Mouse (Mus musculus): ENCODE measurements around the gene Mpdu1. TPM values are rescaled to one million over a fixed set of nuclear protein-coding genes. Genes with fewer than 3 reads are reported as not detected.

Gene Mpdu1
- 39.0 TPM in 2 replicates for polyA plus RNA-seq (2014; fragmentation: Nextera tagmentation; extraction: Ambion mirVana)

DNA sequence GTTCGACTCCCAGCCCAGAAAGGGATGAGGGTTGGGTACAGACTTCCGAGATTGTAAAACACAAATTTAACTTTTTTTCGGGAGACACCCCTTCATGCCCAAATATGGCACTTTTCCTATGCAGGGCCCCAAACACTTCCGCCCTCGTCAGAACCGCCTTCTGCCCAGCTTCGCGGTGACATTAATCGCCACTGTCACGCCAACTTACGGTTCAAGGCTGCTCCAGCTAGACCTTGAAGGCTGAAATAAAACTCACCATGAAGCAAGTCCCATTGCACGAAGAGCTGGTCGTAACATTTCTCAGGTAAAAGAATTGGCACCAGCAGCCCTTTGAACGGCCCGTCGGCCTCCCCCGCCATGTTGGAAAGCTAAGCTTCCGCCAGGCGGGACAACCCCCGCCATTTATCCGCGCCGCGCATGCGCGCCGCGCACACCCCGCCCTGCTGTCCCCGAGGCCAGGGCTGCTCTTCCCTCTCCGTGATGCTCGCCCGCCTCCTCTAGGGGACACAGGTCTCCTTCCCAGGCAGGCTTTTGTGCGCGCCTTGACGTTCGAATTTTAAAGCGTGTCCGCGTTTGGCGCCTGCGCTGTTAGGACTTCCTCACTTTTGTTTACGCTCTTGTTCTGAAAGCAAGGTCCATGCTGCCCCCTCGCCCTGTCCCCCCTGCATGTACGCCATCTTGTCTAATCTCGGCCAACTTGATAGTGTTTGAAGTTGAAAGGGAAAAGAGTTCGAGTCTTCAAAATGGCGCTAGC is at the start of gene Mpdu1:
TSS of gene Mpdu1 (minus strand) at position 430 of the 754 bp plus-strand sequence.
- Histone ChIP-seq H3K4me3 (ENCODE audit: low read depth, low read length) (peak within 1 kb of the TSS; percentile 47), H3K4me1 (replicated peaks; ENCODE audit: control insufficient read depth, insufficient read depth, low read length) (peaks cover 10% of the 10 kb centered on the region; the same call in 1 of the 2 replicates), H3K27ac (ENCODE audit: low read depth, low read length) (peak within 1 kb of the TSS; percentile 96), H3K27me3 (ENCODE audit: control insufficient read depth, insufficient read depth, low read length) (no peaks in the 10 kb centered on the region), H3K4me2 (ENCODE audit: low read depth, low read length, severe bottlenecking) (peak within 1 kb of the TSS; percentile 52), H3K36me3 (ENCODE audit: control insufficient read depth, insufficient read depth, low read length) (peaks cover 18% of the 10 kb centered on the region), H3K9ac (ENCODE audit: low read length) (peak within 1 kb of the TSS; percentile 78), H3K9me3 (ENCODE audit: control insufficient read depth, low read length) (no peaks in the 10 kb centered on the region)
- DNase-seq (ENCODE audit: low spot score) (peak; percentile 97), ATAC-seq (replicated peaks; ENCODE audit: low FRiP score) (peak; percentile 95)
- WGBS = under 1% methylated on average over 48 of the region's 48 CpGs

GRCm38 (mm10) chr11:69711082-69711481 is 48.6 kb upstream of the Mpdu1 start:
- H3K9me3 ChIP-seq (ENCODE audit: control insufficient read depth, low read length) = no peaks in the 10 kb centered on the region
- no peaks in the 10 kb centered on the region for H3K4me1 ChIP-seq (replicated peaks; ENCODE audit: control insufficient read depth, insufficient read depth, low read length)
- H3K9ac ChIP-seq (ENCODE audit: low read length) = no peak overlapping the region
- DNase-seq (ENCODE audit: low spot score) (no peak), ATAC-seq (replicated peaks; ENCODE audit: low FRiP score) (no peak)
- 81% methylated on average over 2 of the region's 2 CpGs for WGBS
- H3K27ac ChIP-seq (ENCODE audit: low read depth, low read length) = no peak overlapping the region
- no peak overlapping the region for H3K4me2 ChIP-seq (ENCODE audit: low read depth, low read length, severe bottlenecking)
- no peaks in the 10 kb centered on the region for H3K27me3 ChIP-seq (ENCODE audit: control insufficient read depth, insufficient read depth, low read length)
- no peak overlapping the region for H3K4me3 ChIP-seq (ENCODE audit: low read depth, low read length)
- no peaks in the 10 kb centered on the region for H3K36me3 ChIP-seq (ENCODE audit: control insufficient read depth, insufficient read depth, low read length)

DNA sequence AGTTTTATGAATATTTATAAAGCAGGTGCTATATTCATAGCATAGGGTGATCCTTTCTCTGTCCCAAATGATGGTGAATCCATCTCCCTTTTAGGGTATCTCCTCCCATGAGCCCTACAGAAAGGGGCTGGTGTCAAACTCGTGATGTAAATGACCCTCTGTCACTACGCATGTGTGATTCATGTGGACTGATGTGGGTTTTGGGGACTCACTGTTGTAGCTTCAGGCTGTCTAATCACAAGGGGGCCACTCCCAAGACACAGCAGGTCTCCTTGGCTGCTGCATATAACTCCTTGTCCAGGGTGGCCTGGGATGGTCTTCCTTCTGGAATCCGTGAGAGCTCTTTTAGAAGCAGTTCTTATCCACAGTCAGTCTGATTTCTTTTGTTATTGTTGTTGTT is 48.0 kb upstream of the Mpdu1 start:
- no peak overlapping the region for H3K4me2 ChIP-seq (ENCODE audit: low read depth, low read length, severe bottlenecking)
- H3K36me3 ChIP-seq (ENCODE audit: control insufficient read depth, insufficient read depth, low read length) = no peaks in the 10 kb centered on the region
- H3K9ac ChIP-seq (ENCODE audit: low read length) = no peak overlapping the region
- ATAC-seq (replicated peaks; ENCODE audit: low FRiP score) = no peak
- DNase-seq (ENCODE audit: low spot score) = no peak
- no peaks in the 10 kb centered on the region for H3K4me1 ChIP-seq (replicated peaks; ENCODE audit: control insufficient read depth, insufficient read depth, low read length)
- 78% methylated on average over 3 of the region's 3 CpGs for WGBS
- no peaks in the 10 kb centered on the region for H3K27me3 ChIP-seq (ENCODE audit: control insufficient read depth, insufficient read depth, low read length)
- no peak overlapping the region for H3K4me3 ChIP-seq (ENCODE audit: low read depth, low read length)
- no peak overlapping the region for H3K27ac ChIP-seq (ENCODE audit: low read depth, low read length)
- no peaks in the 10 kb centered on the region for H3K9me3 ChIP-seq (ENCODE audit: control insufficient read depth, low read length)

DNA sequence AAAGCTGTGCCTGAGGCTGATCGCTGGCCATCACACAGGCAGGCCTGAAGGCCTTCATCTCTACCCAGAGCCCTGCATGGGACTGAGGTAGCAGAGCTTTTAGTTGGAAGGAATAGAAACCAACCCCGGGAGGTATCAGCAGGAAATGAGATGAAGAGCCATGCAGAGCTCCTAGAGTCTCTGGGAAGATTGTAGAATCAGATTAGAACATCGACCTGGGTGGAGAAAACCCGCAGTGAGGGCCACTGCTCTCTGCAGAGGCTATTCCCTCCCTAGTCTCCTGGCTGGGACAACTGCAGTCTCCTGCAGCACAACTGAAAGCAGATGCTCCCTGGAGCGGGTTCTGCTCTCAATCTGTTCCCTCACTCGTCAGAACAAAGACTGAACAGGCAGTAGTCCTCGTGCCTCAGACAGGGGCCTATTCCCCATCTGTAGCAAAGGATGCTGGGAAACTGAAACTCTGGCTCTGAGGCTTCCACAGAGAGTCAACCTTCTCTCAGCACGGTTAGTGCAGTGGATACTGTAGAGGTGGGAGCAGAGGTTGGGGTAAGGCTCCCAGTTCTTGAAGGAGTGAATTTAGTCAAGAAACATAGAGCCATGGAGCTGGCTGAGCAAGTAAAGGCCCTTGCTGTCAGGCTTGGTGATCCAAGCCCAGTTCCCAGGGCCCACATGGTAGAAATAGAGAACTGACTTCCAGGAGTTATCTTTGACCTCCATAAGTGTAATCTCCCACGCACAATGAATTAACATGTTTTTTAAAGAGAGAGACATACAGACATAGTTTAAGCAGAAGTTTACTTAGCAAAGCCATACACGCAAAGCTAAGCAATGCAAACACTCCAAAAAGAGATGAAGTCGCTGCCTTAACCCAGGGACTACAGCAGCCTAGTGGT is 47.4 kb upstream of the Mpdu1 start:
- no peak for ATAC-seq (replicated peaks; ENCODE audit: low FRiP score)

DNA sequence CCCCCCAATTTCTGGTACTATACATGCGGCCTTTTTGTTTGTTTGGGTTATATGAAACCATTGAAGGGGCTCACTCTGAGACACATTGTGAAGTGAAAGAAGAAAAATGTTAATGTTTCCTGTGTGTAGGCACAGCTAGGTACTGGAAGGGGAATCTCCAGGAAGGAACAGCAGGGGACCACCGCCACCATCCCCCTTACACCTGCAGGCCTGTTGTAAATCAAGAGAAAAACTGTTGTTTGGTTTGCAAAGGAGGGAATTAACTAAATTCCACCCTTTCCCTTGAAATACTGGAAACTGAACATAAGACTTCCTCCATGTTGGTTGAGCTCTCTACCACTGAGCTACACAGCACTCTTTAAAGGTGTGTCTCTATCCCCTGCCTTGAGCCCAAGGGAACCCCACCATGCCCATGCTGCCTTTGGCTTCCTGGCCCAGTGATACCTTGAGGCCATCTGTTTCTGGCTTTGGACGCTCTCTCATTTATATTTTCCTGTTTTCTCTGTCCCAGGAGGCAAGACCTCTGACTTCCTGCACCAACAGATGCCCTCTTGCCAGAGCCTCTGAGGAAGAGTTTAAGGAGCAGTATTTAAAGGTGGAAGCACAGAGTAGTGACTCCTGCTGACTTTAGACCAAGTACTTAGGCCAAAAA is 46.3 kb upstream of the Mpdu1 start:
- Histone ChIP-seq H3K4me2 (ENCODE audit: low read depth, low read length, severe bottlenecking) (no peak overlapping the region), H3K36me3 (ENCODE audit: control insufficient read depth, insufficient read depth, low read length) (no peaks in the 10 kb centered on the region), H3K4me1 (replicated peaks; ENCODE audit: control insufficient read depth, insufficient read depth, low read length) (no peaks in the 10 kb centered on the region), H3K9ac (ENCODE audit: low read length) (no peak overlapping the region), H3K27me3 (ENCODE audit: control insufficient read depth, insufficient read depth, low read length) (no peaks in the 10 kb centered on the region), H3K4me3 (ENCODE audit: low read depth, low read length) (no peak overlapping the region), H3K27ac (ENCODE audit: low read depth, low read length) (no peak overlapping the region), H3K9me3 (ENCODE audit: control insufficient read depth, low read length) (no peaks in the 10 kb centered on the region)
- ATAC-seq (replicated peaks; ENCODE audit: low FRiP score) = no peak
- no peak for DNase-seq (ENCODE audit: low spot score)
- 78% methylated on average over 3 of the region's 3 CpGs for WGBS

More for the DNA sequence above, 47.4 kb upstream of the Mpdu1 start:
- Histone ChIP-seq H3K27me3 (ENCODE audit: control insufficient read depth, insufficient read depth, low read length) (no peaks in the 10 kb centered on the region), H3K27ac (ENCODE audit: low read depth, low read length) (no peak overlapping the region), H3K4me1 (replicated peaks; ENCODE audit: control insufficient read depth, insufficient read depth, low read length) (no peaks in the 10 kb centered on the region), H3K9ac (ENCODE audit: low read length) (no peak overlapping the region), H3K9me3 (ENCODE audit: control insufficient read depth, low read length) (no peaks in the 10 kb centered on the region), H3K36me3 (ENCODE audit: control insufficient read depth, insufficient read depth, low read length) (no peaks in the 10 kb centered on the region), H3K4me3 (ENCODE audit: low read depth, low read length) (no peak overlapping the region), H3K4me2 (ENCODE audit: low read depth, low read length, severe bottlenecking) (no peak overlapping the region)
- DNase-seq (ENCODE audit: low spot score) = no peak
- 60% methylated on average over 11 of the region's 11 CpGs for WGBS

DNA sequence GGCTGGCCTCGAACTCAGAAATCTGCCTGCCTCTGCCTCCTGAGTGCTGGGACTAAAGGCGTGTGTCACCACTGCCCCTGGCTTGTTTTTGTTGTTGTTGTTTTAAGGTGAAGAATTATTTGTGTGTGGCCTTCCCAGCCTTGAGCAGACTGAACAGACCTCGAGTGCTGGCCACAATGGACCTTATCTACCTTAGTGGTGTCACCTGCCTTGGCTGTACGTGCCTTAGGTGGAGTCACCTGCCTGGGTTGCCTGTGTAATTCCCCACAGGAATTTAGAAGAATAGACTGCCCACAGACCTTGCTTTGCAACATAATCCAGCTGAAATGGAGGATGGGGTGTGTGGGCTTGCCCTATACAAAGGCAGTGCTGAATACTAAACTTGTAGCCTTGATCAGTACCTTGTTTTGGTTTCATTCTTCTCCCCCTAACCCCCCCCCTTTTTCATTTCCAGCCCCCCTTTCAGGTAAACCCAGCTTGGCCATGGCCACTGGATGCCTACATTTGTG is 45.5 kb upstream of the Mpdu1 start:
- DNase-seq (ENCODE audit: low spot score) (no peak), ATAC-seq (replicated peaks; ENCODE audit: low FRiP score) (no peak)
- H3K27ac ChIP-seq (ENCODE audit: low read depth, low read length) = no peak overlapping the region
- no peaks in the 10 kb centered on the region for H3K36me3 ChIP-seq (ENCODE audit: control insufficient read depth, insufficient read depth, low read length)
- no peaks in the 10 kb centered on the region for H3K4me1 ChIP-seq (replicated peaks; ENCODE audit: control insufficient read depth, insufficient read depth, low read length)
- H3K9me3 ChIP-seq (ENCODE audit: control insufficient read depth, low read length) = no peaks in the 10 kb centered on the region
- H3K27me3 ChIP-seq (ENCODE audit: control insufficient read depth, insufficient read depth, low read length) = no peaks in the 10 kb centered on the region
- no peak overlapping the region for H3K9ac ChIP-seq (ENCODE audit: low read length)
- no peak overlapping the region for H3K4me2 ChIP-seq (ENCODE audit: low read depth, low read length, severe bottlenecking)
- H3K4me3 ChIP-seq (ENCODE audit: low read depth, low read length) = no peak overlapping the region
- 83% methylated on average over 4 of the region's 4 CpGs for WGBS

DNA sequence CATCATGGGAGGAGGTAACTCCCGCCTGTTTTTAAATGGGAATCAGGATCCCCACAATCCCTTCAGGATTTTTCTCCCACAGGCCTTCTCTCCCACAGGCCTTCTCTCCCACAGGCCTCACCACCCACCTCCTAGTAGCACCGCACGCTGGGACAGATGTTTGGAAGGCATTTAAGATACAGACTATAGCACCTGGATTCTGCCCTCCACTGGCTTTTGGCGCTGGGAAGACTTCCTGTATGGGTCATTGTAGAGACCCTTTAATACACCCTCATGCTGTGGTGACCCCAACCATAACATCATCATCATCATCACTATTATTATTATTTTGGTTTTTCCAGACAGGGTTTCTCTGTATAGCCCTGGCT is 45.0 kb upstream of the Mpdu1 start:
- ATAC-seq (replicated peaks; ENCODE audit: low FRiP score) (no peak), DNase-seq (ENCODE audit: low spot score) (no peak)
- 88% methylated on average over 4 of the region's 4 CpGs for WGBS
- no peak overlapping the region for H3K9ac ChIP-seq (ENCODE audit: low read length)
- H3K9me3 ChIP-seq (ENCODE audit: control insufficient read depth, low read length) = no peaks in the 10 kb centered on the region
- H3K27me3 ChIP-seq (ENCODE audit: control insufficient read depth, insufficient read depth, low read length) = no peaks in the 10 kb centered on the region
- H3K4me3 ChIP-seq (ENCODE audit: low read depth, low read length) = no peak overlapping the region
- H3K4me2 ChIP-seq (ENCODE audit: low read depth, low read length, severe bottlenecking) = no peak overlapping the region
- no peak overlapping the region for H3K27ac ChIP-seq (ENCODE audit: low read depth, low read length)
- H3K36me3 ChIP-seq (ENCODE audit: control insufficient read depth, insufficient read depth, low read length) = no peaks in the 10 kb centered on the region
- H3K4me1 ChIP-seq (replicated peaks; ENCODE audit: control insufficient read depth, insufficient read depth, low read length) = no peaks in the 10 kb centered on the region

DNA sequence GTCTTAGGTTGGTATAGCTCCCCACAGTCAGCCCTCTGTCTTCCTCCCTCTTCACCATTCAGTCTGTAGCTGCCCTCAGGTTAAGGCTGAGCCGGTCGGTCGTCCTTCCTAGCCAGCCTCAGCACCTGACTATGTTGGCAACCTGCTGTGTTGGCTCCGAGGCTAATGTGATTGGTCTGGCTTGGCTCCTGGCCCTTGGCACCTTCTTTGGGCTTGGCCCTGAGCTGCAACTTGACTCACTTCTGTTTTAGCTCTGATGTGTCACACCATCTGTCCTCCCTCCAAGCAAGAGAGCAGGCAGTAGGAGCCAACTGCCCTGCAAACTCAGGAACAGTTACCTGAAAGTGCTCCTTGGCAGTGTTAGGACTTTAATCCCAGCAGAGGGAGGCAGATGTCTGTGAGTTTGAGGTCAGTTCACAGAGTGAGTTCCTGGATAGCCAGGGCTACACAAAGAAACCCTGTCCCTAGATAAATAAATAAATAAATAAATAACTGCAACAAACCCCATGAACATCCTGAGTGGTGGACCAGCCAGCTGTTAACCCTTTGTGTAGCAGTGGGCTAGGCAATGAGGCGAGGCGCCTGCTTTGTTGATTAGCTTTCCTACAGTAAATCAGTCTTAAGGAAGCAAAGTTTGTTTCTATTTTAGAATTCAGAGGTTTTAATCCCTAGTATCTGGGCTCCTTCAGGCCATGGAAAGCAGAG is 44.5 kb upstream of the Mpdu1 start:
- Histone ChIP-seq H3K36me3 (ENCODE audit: control insufficient read depth, insufficient read depth, low read length) (no peaks in the 10 kb centered on the region), H3K9me3 (ENCODE audit: control insufficient read depth, low read length) (no peaks in the 10 kb centered on the region), H3K27me3 (ENCODE audit: control insufficient read depth, insufficient read depth, low read length) (no peaks in the 10 kb centered on the region), H3K4me1 (replicated peaks; ENCODE audit: control insufficient read depth, insufficient read depth, low read length) (no peaks in the 10 kb centered on the region), H3K27ac (ENCODE audit: low read depth, low read length) (no peak overlapping the region), H3K9ac (ENCODE audit: low read length) (no peak overlapping the region), H3K4me2 (ENCODE audit: low read depth, low read length, severe bottlenecking) (no peak overlapping the region), H3K4me3 (ENCODE audit: low read depth, low read length) (no peak overlapping the region)
- DNase-seq (ENCODE audit: low spot score) (no peak), ATAC-seq (replicated peaks; ENCODE audit: low FRiP score) (no peak)
- 48% methylated on average over 6 of the region's 6 CpGs for WGBS
